Mouse (Mus musculus) heart, embryonic 13.5 days (tissue): Measurements from ENCODE around the gene Minos1. TPM values are rescaled to one million over a fixed set of nuclear protein-coding genes. Genes with fewer than 3 reads are reported as not detected.
A peak's percentile ranks its signal among the peaks of the same experiment; 100 is the strongest.

Experiments used
- ATAC-seq: fragments of 200-750 bp; cut with Nextera tagmentation; 2 replicates; pipeline ENCODE4 v1.8.0; 2017; ENCODE audit warnings: moderate TSS enrichment; ENCODE audit not compliant: insufficient number of reproducible peaks, low FRiP score, low TSS enrichment; ENCODE audit errors: extremely low read depth
- H3K27ac ChIP-seq: fragments of 300-500 bp; sonication (generic); replicated peaks from 2 replicates; pipeline ENCODE4 v1.5.1; 2015; ENCODE audit warnings: moderate library complexity, mild to moderate bottlenecking, inconsistent platforms
- H3K27me3 ChIP-seq: fragments of 300-500 bp; sonication (generic); replicated peaks from 2 replicates; pipeline ENCODE4 v1.6.1; 2015; ENCODE audit warnings: mild to moderate bottlenecking, inconsistent platforms
- H3K36me3 ChIP-seq: fragments of 300-500 bp; sonication (generic); 2 replicates; pipeline ENCODE4 v1.6.1; 2015; ENCODE audit warnings: mild to moderate bottlenecking, inconsistent platforms
- H3K4me1 ChIP-seq: fragments of 300-500 bp; sonication (generic); 2 replicates; pipeline ENCODE4 v1.6.1; 2015; ENCODE audit warnings: inconsistent platforms
- H3K4me2 ChIP-seq: fragments of 300-500 bp; sonication (generic); 2 replicates; pipeline ENCODE4 v1.6.1; 2015; ENCODE audit warnings: inconsistent platforms, mild to moderate bottlenecking, moderate library complexity
- H3K4me3 ChIP-seq: fragments of 300-500 bp; sonication (generic); 2 replicates; pipeline ENCODE4 v1.5.1; 2015; ENCODE audit warnings: moderate library complexity, mild to moderate bottlenecking, inconsistent platforms
- H3K9ac ChIP-seq: fragments of 300-500 bp; sonication (generic); 2 replicates; pipeline ENCODE4 v1.6.1; 2015; ENCODE audit warnings: inconsistent platforms, mild to moderate bottlenecking, moderate library complexity
- H3K9me3 ChIP-seq: fragments of 300-500 bp; sonication (generic); 2 replicates; pipeline ENCODE4 v1.6.1; 2016; ENCODE audit warnings: inconsistent platforms
- WGBS: fragments of 180-500 bp; shearing (Covaris S2); methylation state at CpG from one replicate; pipeline ENCODE4 v1.1.7; 2015; ENCODE audit warnings: mixed read lengths; 5-methylcytosine and 5-hydroxymethylcytosine counted together
- polyA plus RNA-seq: library from polyadenylated mRNA; unstranded; fragments of >200 nt; fragmentation: Nextera tagmentation; extraction: Ambion mirVana; gene quantifications from 2 replicates; pipeline ENCODE4 v1.2.1, GENCODE M21; 2015

Minos1 gene
- polyA plus RNA-seq, 1 experiment from 2014 or later: 572 TPM

GRCm38 (mm10) chr4:139116356-139117063 lies 14.4 kb downstream of the Minos1 start:
- Histone ChIP-seq H3K9ac (no peak overlapping the region), H3K27ac (no peak overlapping the region), H3K4me3 (no peak overlapping the region), H3K4me2 (no peak overlapping the region), H3K36me3 (no peaks in the 10 kb centered on the region; the same call in 1 of the 2 replicates), H3K4me1 (peaks cover 77% of the 10 kb centered on the region), H3K27me3 (no peaks in the 10 kb centered on the region), H3K9me3 (no peaks in the 10 kb centered on the region)
- WGBS: 77% methylated on average over 3 of the region's 3 CpGs
- 0 out of 2 replicates have a peak, but pooled peaks have one; percentile 31 for ATAC-seq

GRCm38 (mm10) chr4:139115721-139116120 lies 15.2 kb downstream of the Minos1 start:
- no peaks in the 10 kb centered on the region for H3K27me3 ChIP-seq
- ATAC-seq: no peak
- no peak overlapping the region for H3K4me3 ChIP-seq
- H3K9ac ChIP-seq: no peak overlapping the region
- H3K27ac ChIP-seq: no peak overlapping the region
- H3K9me3 ChIP-seq: no peaks in the 10 kb centered on the region
- no peak overlapping the region for H3K4me2 ChIP-seq
- 92% methylated on average over 5 of the region's 5 CpGs for WGBS
- H3K36me3 ChIP-seq: no peaks in the 10 kb centered on the region; the same call in 1 of the 2 replicates
- peaks cover 77% of the 10 kb centered on the region for H3K4me1 ChIP-seq

- Histone ChIP-seq H3K9ac (no peak overlapping the region), H3K9me3 (no peaks in the 10 kb centered on the region), H3K27ac (no peak overlapping the region), H3K27me3 (no peaks in the 10 kb centered on the region), H3K4me3 (no peak overlapping the region), H3K4me2 (no peak overlapping the region), H3K36me3 (no peaks in the 10 kb centered on the region; the same call in 1 of the 2 replicates), H3K4me1 (peaks cover 54% of the 10 kb centered on the region)
- 68% methylated on average over 3 of the region's 3 CpGs for WGBS
- ATAC-seq: no peak
Observed at GRCm38 (mm10) chr4:139112482-139112881, 18.4 kb downstream of the Minos1 start.

GRCm38 (mm10) chr4:139111421-139111820 lies 19.5 kb downstream of the Minos1 start:
- ATAC-seq: no peak
- H3K27ac ChIP-seq: peak overlapping the region; percentile 38
- H3K27me3 ChIP-seq: no peaks in the 10 kb centered on the region
- no peak overlapping the region for H3K4me2 ChIP-seq
- no peak overlapping the region for H3K9ac ChIP-seq
- no peaks in the 10 kb centered on the region; the same call in 1 of the 2 replicates for H3K36me3 ChIP-seq
- peaks cover 47% of the 10 kb centered on the region for H3K4me1 ChIP-seq
- no peaks in the 10 kb centered on the region for H3K9me3 ChIP-seq
- no peak overlapping the region for H3K4me3 ChIP-seq
- WGBS: 46% methylated on average over 3 of the region's 3 CpGs

GRCm38 (mm10) chr4:139110858-139111257 lies 20.1 kb downstream of the Minos1 start:
- no peak overlapping the region for H3K4me2 ChIP-seq
- no peak overlapping the region for H3K9ac ChIP-seq
- peaks cover 1% of the 10 kb centered on the region; the same call in 1 of the 2 replicates for H3K36me3 ChIP-seq
- peak overlapping the region; percentile 38 for H3K27ac ChIP-seq
- peaks cover 44% of the 10 kb centered on the region for H3K4me1 ChIP-seq
- no peak for ATAC-seq
- WGBS: 30% methylated on average over 3 of the region's 3 CpGs
- H3K9me3 ChIP-seq: no peaks in the 10 kb centered on the region
- no peak overlapping the region for H3K4me3 ChIP-seq
- H3K27me3 ChIP-seq: no peaks in the 10 kb centered on the region

- no peak overlapping the region for H3K9ac ChIP-seq
- H3K4me2 ChIP-seq: no peak overlapping the region
- H3K27me3 ChIP-seq: no peaks in the 10 kb centered on the region
- H3K4me1 ChIP-seq: peaks cover 2% of the 10 kb centered on the region
- WGBS: 92% methylated on average over 1 of the region's 1 CpGs
- H3K36me3 ChIP-seq: peaks cover 47% of the 10 kb centered on the region
- ATAC-seq: no peak
- no peak overlapping the region for H3K4me3 ChIP-seq
- H3K9me3 ChIP-seq: no peaks in the 10 kb centered on the region
- H3K27ac ChIP-seq: no peak overlapping the region
Observed at GRCm38 (mm10) chr4:139105453-139105852, 25.5 kb downstream of the Minos1 start.

- no peak for ATAC-seq
- Histone ChIP-seq H3K4me2 (no peak overlapping the region), H3K9ac (no peak overlapping the region), H3K4me1 (no peaks in the 10 kb centered on the region), H3K4me3 (no peak overlapping the region), H3K9me3 (no peaks in the 10 kb centered on the region), H3K36me3 (peaks cover 47% of the 10 kb centered on the region), H3K27me3 (no peaks in the 10 kb centered on the region), H3K27ac (no peak overlapping the region)
- 71% methylated on average over 6 of the region's 6 CpGs for WGBS
Observed at GRCm38 (mm10) chr4:139101546-139101945, 29.4 kb downstream of the Minos1 start.

- Histone ChIP-seq H3K9ac (no peak overlapping the region), H3K9me3 (no peaks in the 10 kb centered on the region), H3K4me3 (no peak overlapping the region), H3K27me3 (no peaks in the 10 kb centered on the region), H3K27ac (no peak overlapping the region), H3K36me3 (peaks cover 42% of the 10 kb centered on the region), H3K4me1 (peaks cover 4% of the 10 kb centered on the region; the same call in 1 of the 2 replicates), H3K4me2 (no peak overlapping the region)
- no peak for ATAC-seq
- WGBS: 89% methylated on average over 8 of the region's 8 CpGs
Observed at GRCm38 (mm10) chr4:139100326-139100725, 30.6 kb downstream of the Minos1 start.

- no peak overlapping the region for H3K4me3 ChIP-seq
- H3K4me1 ChIP-seq: peaks cover 27% of the 10 kb centered on the region
- H3K4me2 ChIP-seq: no peak overlapping the region
- no peak overlapping the region for H3K9ac ChIP-seq
- no peak overlapping the region for H3K27ac ChIP-seq
- no peaks in the 10 kb centered on the region for H3K9me3 ChIP-seq
- 54% methylated on average over 5 of the region's 5 CpGs for WGBS
- ATAC-seq: no peak
- H3K36me3 ChIP-seq: peaks cover under 1% of the 10 kb centered on the region; the same call in 1 of the 2 replicates
- H3K27me3 ChIP-seq: peaks cover 36% of the 10 kb centered on the region
Observed at GRCm38 (mm10) chr4:139096201-139096600, 34.7 kb downstream of the Minos1 start.

GRCm38 (mm10) chr4:139095406-139095805 lies 35.5 kb downstream of the Minos1 start:
- no peak overlapping the region for H3K9ac ChIP-seq
- no peaks in the 10 kb centered on the region for H3K36me3 ChIP-seq
- 6% methylated on average over 1 of the region's 1 CpGs for WGBS
- no peak overlapping the region for H3K27ac ChIP-seq
- H3K4me1 ChIP-seq: peaks cover 28% of the 10 kb centered on the region
- no peak for ATAC-seq
- no peaks in the 10 kb centered on the region for H3K9me3 ChIP-seq
- no peak overlapping the region for H3K4me2 ChIP-seq
- no peak overlapping the region for H3K4me3 ChIP-seq
- H3K27me3 ChIP-seq: peaks cover 44% of the 10 kb centered on the region

- H3K27me3 ChIP-seq: peaks cover 65% of the 10 kb centered on the region
- peaks cover 28% of the 10 kb centered on the region for H3K4me1 ChIP-seq
- H3K36me3 ChIP-seq: no peaks in the 10 kb centered on the region
- no peak for ATAC-seq
- H3K4me2 ChIP-seq: peak overlapping the region; percentile 99
- peak overlapping the region; percentile 74 for H3K4me3 ChIP-seq
- H3K27ac ChIP-seq: no peak overlapping the region
- no peaks in the 10 kb centered on the region for H3K9me3 ChIP-seq
- 22% methylated on average over 13 of the region's 13 CpGs for WGBS
- peak overlapping the region; percentile 87 for H3K9ac ChIP-seq
Observed at GRCm38 (mm10) chr4:139093196-139093530, 37.8 kb downstream of the Minos1 start.
